Mouse (Mus musculus): Measurements from ENCODE around the gene Prdm11. TPM values are rescaled to one million over a fixed set of nuclear protein-coding genes. Genes with fewer than 3 reads are reported as not detected.

The Prdm11 gene
- polyA plus RNA-seq, 1 experiment from 2014 or later = 2.7 TPM

DNA sequence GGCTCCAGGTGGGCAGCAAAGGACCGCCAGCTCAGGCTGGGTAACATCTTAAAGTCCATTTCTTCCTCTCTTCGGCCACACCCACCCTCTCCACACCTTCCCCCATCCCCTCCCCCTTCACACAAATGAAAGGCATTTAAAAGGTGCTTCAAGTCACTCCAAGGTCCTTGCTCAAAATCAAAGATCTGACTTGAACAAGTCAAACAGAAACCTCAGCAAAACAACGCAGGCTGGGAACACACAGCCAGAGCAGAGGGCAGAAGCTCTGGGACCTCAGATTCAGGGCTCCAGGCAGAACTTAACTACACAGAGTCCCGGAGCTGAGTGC lies 78.2 kb downstream of the Prdm11 start:
- H3K4me3 ChIP-seq (ENCODE audit: low read depth, low read length) = no peak overlapping the region
- no peaks in the 10 kb centered on the region for H3K4me1 ChIP-seq (ENCODE audit: control insufficient read depth, insufficient read depth, low read length)
- no peaks in the 10 kb centered on the region for H3K9me3 ChIP-seq (replicated peaks; ENCODE audit: control insufficient read depth, low read length)
- no peak for ATAC-seq (replicated peaks; ENCODE audit: insufficient number of reproducible peaks, low FRiP score, low TSS enrichment, low read depth)
- no peak overlapping the region for H3K4me2 ChIP-seq (ENCODE audit: low read depth, low read length)
- no peaks in the 10 kb centered on the region for H3K27me3 ChIP-seq (ENCODE audit: control insufficient read depth, insufficient read depth, low read length)
- 66% methylated on average over 4 of the region's 4 CpGs for WGBS
- H3K9ac ChIP-seq (replicated peaks; ENCODE audit: low read length) = no peak overlapping the region
- H3K36me3 ChIP-seq (replicated peaks; ENCODE audit: control insufficient read depth, insufficient read depth, low read depth, low read length) = peaks cover 6% of the 10 kb centered on the region
- DNase-seq (ENCODE audit: low spot score) = no peak
- no peak overlapping the region for H3K27ac ChIP-seq (replicated peaks; ENCODE audit: low read depth, low read length)

GRCm38 (mm10) chr2:92967032-92967838 lies 78.7 kb downstream of the Prdm11 start:
- no peak for ATAC-seq (replicated peaks; ENCODE audit: insufficient number of reproducible peaks, low FRiP score, low TSS enrichment, low read depth)
- Histone ChIP-seq H3K27ac (replicated peaks; ENCODE audit: low read depth, low read length) (no peak overlapping the region), H3K9ac (replicated peaks; ENCODE audit: low read length) (no peak overlapping the region), H3K4me3 (ENCODE audit: low read depth, low read length) (no peak overlapping the region), H3K9me3 (replicated peaks; ENCODE audit: control insufficient read depth, low read length) (no peaks in the 10 kb centered on the region), H3K36me3 (replicated peaks; ENCODE audit: control insufficient read depth, insufficient read depth, low read depth, low read length) (peaks cover under 1% of the 10 kb centered on the region), H3K27me3 (ENCODE audit: control insufficient read depth, insufficient read depth, low read length) (no peaks in the 10 kb centered on the region), H3K4me1 (ENCODE audit: control insufficient read depth, insufficient read depth, low read length) (no peaks in the 10 kb centered on the region), H3K4me2 (ENCODE audit: low read depth, low read length) (no peak overlapping the region)
- WGBS = 25% methylated on average over 10 of the region's 10 CpGs
- no peak for DNase-seq (ENCODE audit: low spot score)

DNA sequence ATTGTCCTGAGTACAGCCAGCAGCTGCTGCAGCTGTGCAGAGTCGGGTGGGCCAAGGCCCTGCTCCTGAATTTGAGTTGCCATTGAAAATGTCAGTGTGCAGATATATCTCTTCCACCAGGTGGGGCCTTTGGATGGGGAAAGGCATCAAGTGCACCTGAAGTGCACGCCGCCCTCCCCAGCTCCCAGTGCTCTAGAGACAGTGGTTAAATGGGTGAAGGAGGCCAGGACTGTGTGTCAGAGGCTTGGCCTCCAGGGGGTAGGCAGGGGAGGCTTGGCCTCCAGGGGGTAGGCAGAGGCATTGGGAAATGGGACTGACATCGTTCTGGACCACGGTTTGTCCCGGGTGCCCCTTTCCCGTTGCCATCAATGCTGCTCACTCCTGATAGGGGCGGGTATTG lies 79.7 kb downstream of the Prdm11 start:
- Histone ChIP-seq H3K9ac (replicated peaks; ENCODE audit: low read length) (no peak overlapping the region), H3K27ac (replicated peaks; ENCODE audit: low read depth, low read length) (no peak overlapping the region), H3K36me3 (replicated peaks; ENCODE audit: control insufficient read depth, insufficient read depth, low read depth, low read length) (no peaks in the 10 kb centered on the region), H3K4me3 (ENCODE audit: low read depth, low read length) (no peak overlapping the region), H3K9me3 (replicated peaks; ENCODE audit: control insufficient read depth, low read length) (no peaks in the 10 kb centered on the region), H3K4me2 (ENCODE audit: low read depth, low read length) (no peak overlapping the region), H3K4me1 (ENCODE audit: control insufficient read depth, insufficient read depth, low read length) (no peaks in the 10 kb centered on the region), H3K27me3 (ENCODE audit: control insufficient read depth, insufficient read depth, low read length) (no peaks in the 10 kb centered on the region)
- 53% methylated on average over 8 of the region's 8 CpGs for WGBS
- ATAC-seq (replicated peaks; ENCODE audit: insufficient number of reproducible peaks, low FRiP score, low TSS enrichment, low read depth) (no peak), DNase-seq (ENCODE audit: low spot score) (no peak)

- Histone ChIP-seq H3K4me2 (ENCODE audit: low read depth, low read length) (no peak overlapping the region), H3K9ac (replicated peaks; ENCODE audit: low read length) (no peak overlapping the region), H3K36me3 (replicated peaks; ENCODE audit: control insufficient read depth, insufficient read depth, low read depth, low read length) (no peaks in the 10 kb centered on the region), H3K4me1 (ENCODE audit: control insufficient read depth, insufficient read depth, low read length) (no peaks in the 10 kb centered on the region), H3K4me3 (ENCODE audit: low read depth, low read length) (no peak overlapping the region), H3K27ac (replicated peaks; ENCODE audit: low read depth, low read length) (no peak overlapping the region), H3K9me3 (replicated peaks; ENCODE audit: control insufficient read depth, low read length) (no peaks in the 10 kb centered on the region), H3K27me3 (ENCODE audit: control insufficient read depth, insufficient read depth, low read length) (no peaks in the 10 kb centered on the region)
- ATAC-seq (replicated peaks; ENCODE audit: insufficient number of reproducible peaks, low FRiP score, low TSS enrichment, low read depth) (no peak), DNase-seq (ENCODE audit: low spot score) (no peak)
- WGBS = 89% methylated on average over 1 of the region's 1 CpGs
These were observed 81.6 kb downstream of the Prdm11 start for GRCm38 (mm10) chr2:92964345-92964744.

DNA sequence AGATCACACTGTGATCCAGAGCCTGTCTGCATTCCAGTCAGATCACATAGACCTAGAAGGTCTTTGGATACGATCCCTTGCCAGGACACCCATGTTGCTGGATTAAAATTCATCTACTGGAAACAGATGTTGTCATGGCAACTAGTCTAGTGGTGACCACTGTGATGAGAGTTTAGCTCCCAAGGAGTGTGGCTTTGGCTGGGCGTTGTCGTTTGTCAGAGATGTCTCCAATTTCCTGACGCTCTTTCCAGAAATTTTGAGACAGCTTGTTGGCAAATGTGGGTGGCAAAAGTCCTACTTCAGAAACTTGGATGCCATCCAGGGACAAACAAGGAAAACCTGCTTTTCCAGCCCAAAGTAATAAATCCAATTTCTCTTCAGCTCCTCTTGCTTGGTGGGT lies 87.3 kb downstream of the Prdm11 start:
- ATAC-seq (replicated peaks; ENCODE audit: insufficient number of reproducible peaks, low FRiP score, low TSS enrichment, low read depth) = no peak
- H3K27me3 ChIP-seq (ENCODE audit: control insufficient read depth, insufficient read depth, low read length) = no peaks in the 10 kb centered on the region
- H3K36me3 ChIP-seq (replicated peaks; ENCODE audit: control insufficient read depth, insufficient read depth, low read depth, low read length) = no peaks in the 10 kb centered on the region
- H3K4me2 ChIP-seq (ENCODE audit: low read depth, low read length) = no peak overlapping the region
- H3K9me3 ChIP-seq (replicated peaks; ENCODE audit: control insufficient read depth, low read length) = no peaks in the 10 kb centered on the region
- no peak for DNase-seq (ENCODE audit: low spot score)
- H3K9ac ChIP-seq (replicated peaks; ENCODE audit: low read length) = no peak overlapping the region
- no peaks in the 10 kb centered on the region for H3K4me1 ChIP-seq (ENCODE audit: control insufficient read depth, insufficient read depth, low read length)
- no peak overlapping the region for H3K4me3 ChIP-seq (ENCODE audit: low read depth, low read length)
- no peak overlapping the region for H3K27ac ChIP-seq (replicated peaks; ENCODE audit: low read depth, low read length)
- 85% methylated on average over 4 of the region's 4 CpGs for WGBS

DNA sequence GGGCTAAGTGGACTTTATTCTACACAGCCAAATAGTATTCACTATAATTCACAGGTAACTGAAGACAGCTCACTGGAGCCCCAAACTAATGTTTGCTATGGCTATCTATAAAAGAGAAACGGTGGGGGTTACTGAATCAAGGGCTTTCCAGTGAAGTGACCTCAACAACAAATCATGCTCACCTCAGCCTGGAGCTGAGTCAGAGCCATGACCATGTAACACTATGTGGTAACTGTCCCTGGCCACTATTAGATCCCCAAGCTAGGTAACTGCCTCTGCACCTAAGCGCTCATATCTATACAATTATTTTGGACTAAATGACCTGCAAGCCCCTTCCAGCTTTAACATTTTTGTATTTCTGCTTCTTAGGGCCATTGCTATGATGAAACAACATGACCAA lies 89.0 kb downstream of the Prdm11 start:
- Histone ChIP-seq H3K4me3 (ENCODE audit: low read depth, low read length) (no peak overlapping the region), H3K9me3 (replicated peaks; ENCODE audit: control insufficient read depth, low read length) (no peaks in the 10 kb centered on the region), H3K27ac (replicated peaks; ENCODE audit: low read depth, low read length) (no peak overlapping the region), H3K4me2 (ENCODE audit: low read depth, low read length) (no peak overlapping the region), H3K27me3 (ENCODE audit: control insufficient read depth, insufficient read depth, low read length) (no peaks in the 10 kb centered on the region), H3K36me3 (replicated peaks; ENCODE audit: control insufficient read depth, insufficient read depth, low read depth, low read length) (no peaks in the 10 kb centered on the region), H3K4me1 (ENCODE audit: control insufficient read depth, insufficient read depth, low read length) (no peaks in the 10 kb centered on the region), H3K9ac (replicated peaks; ENCODE audit: low read length) (no peak overlapping the region)
- ATAC-seq (replicated peaks; ENCODE audit: insufficient number of reproducible peaks, low FRiP score, low TSS enrichment, low read depth) = no peak
- no peak for DNase-seq (ENCODE audit: low spot score)
- WGBS = 84% methylated on average over 2 of the region's 2 CpGs

- no peaks in the 10 kb centered on the region for H3K27me3 ChIP-seq (ENCODE audit: control insufficient read depth, insufficient read depth, low read length)
- WGBS = 43% methylated on average over 11 of the region's 11 CpGs
These were observed 91.4 kb downstream of the Prdm11 start for GRCm38 (mm10) chr2:92954404-92955114.

DNA sequence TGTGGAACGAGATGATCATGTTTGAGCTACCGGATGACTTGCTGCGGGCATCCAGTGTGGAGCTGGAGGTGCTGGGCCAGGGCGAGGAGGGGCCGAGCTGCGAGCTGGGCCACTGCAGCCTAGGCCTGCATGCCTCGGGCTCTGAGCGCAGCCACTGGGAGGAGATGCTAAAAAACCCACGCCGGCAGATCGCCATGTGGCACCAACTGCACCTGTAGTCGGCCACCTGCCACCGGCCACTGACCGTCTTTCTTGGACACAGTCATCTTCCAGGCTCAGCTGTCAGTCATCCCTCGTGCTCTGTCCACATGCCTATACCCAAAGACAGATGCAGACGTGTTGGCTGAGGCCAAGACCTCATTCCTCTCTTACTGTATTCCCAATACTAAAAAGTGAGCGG lies 92.5 kb downstream of the Prdm11 start:
- WGBS = 90% methylated on average over 17 of the region's 17 CpGs
- H3K36me3 ChIP-seq (replicated peaks; ENCODE audit: control insufficient read depth, insufficient read depth, low read depth, low read length) = no peaks in the 10 kb centered on the region
- no peak overlapping the region for H3K4me2 ChIP-seq (ENCODE audit: low read depth, low read length)
- H3K27me3 ChIP-seq (ENCODE audit: control insufficient read depth, insufficient read depth, low read length) = no peaks in the 10 kb centered on the region
- H3K4me1 ChIP-seq (ENCODE audit: control insufficient read depth, insufficient read depth, low read length) = peaks cover 2% of the 10 kb centered on the region; the same call in 1 of the 2 replicates
- H3K27ac ChIP-seq (replicated peaks; ENCODE audit: low read depth, low read length) = no peak overlapping the region
- no peak overlapping the region for H3K9ac ChIP-seq (replicated peaks; ENCODE audit: low read length)
- no peaks in the 10 kb centered on the region for H3K9me3 ChIP-seq (replicated peaks; ENCODE audit: control insufficient read depth, low read length)
- H3K4me3 ChIP-seq (ENCODE audit: low read depth, low read length) = no peak overlapping the region
- no peak for ATAC-seq (replicated peaks; ENCODE audit: insufficient number of reproducible peaks, low FRiP score, low TSS enrichment, low read depth)
- DNase-seq (ENCODE audit: low spot score) = no peak

More at GRCm38 (mm10) chr2:92954404-92955114, 91.4 kb downstream of the Prdm11 start:
- ATAC-seq (replicated peaks; ENCODE audit: insufficient number of reproducible peaks, low FRiP score, low TSS enrichment, low read depth) = no peak
- Histone ChIP-seq H3K27ac (replicated peaks; ENCODE audit: low read depth, low read length) (no peak overlapping the region), H3K4me1 (ENCODE audit: control insufficient read depth, insufficient read depth, low read length) (no peaks in the 10 kb centered on the region), H3K9ac (replicated peaks; ENCODE audit: low read length) (no peak overlapping the region), H3K4me3 (ENCODE audit: low read depth, low read length) (no peak overlapping the region), H3K4me2 (ENCODE audit: low read depth, low read length) (no peak overlapping the region), H3K9me3 (replicated peaks; ENCODE audit: control insufficient read depth, low read length) (no peaks in the 10 kb centered on the region), H3K36me3 (replicated peaks; ENCODE audit: control insufficient read depth, insufficient read depth, low read depth, low read length) (no peaks in the 10 kb centered on the region)
- peak; percentile 75 for DNase-seq (ENCODE audit: low spot score)
